Mouse (Mus musculus) activated CD4-positive, CD25-positive, alpha-beta regulatory T cell, adult 9 weeks (primary cell): ENCODE data around the gene F2. TPM values are rescaled to one million over a fixed set of nuclear protein-coding genes. Genes with fewer than 3 reads are reported as not detected.

Experiments used
- polyA plus RNA-seq: library from polyadenylated mRNA; unstranded; fragments of 100-300 nt; shearing (Covaris generic); gene quantifications from one replicate; pipeline ENCODE4 v1.2.1, GENCODE M21; 2017

F2 gene
- polyA plus RNA-seq, result not detected

DNA sequence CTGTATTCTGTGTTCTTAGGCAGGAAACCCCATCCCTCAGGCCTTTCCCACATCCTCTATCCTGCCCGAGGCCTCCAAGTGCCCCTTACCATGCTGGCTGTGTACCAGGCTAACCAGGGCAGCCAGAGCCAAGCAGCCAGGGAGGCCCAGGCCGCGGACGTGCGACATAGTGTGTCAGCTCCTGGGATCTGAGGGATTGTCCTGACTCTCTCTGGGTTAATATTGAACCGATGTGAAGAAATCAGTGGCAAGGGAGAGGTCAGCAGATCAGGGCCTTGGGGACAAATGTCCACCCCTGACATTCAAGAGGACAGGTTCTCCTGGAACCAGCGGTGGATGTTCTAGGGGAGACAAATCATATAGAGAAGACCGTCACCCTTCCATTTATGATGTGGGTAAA is at the start of gene F2:
F2 (minus strand) TSS at position 186 of the 400 bp plus-strand sequence.

DNA sequence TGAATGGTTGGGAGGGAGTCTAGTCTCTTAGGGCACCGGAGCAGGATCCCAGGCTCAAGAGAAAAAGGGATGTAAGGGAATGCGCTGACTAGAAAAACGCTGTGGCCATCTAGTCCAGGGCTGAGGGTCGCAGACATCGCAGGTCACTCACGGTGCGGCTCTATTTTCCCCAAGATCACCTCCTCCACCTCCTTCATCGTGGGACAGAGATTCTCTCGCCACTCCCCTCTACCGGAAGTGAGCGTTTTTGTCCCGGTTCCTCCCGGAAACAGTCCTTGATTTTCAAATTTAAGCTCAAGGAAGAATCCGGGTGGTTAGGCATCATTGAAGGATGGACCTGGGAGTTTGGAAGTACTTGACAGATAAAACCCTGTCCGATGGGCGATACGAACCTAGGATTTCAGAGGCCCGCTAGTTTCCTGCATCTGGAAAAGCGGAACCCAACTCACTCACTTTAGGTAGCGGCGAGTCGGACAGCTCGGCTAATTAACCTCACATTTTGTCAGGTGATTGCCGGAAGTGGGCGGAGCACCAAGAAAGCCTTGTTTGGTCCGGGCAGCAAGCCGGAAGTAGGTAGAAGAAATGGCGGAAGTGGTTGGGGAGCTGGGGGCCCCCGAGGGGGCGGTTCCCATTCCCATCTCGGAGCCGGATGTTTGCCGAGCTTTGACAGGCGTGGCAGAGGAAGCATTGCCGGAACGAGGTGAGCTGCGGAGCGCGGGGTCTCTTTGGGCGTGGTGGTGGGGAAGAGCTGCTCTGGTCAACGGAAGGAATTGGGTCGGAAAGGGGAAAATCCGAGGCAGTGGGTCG is 13.5 kb upstream of the F2 start, which contains the start of the genes Zfp408 and Arhgap1:
Zfp408 (minus strand) TSS at position 239 of the 807 bp plus-strand sequence.
Arhgap1 (plus strand) TSS at position 308 of the 807 bp plus-strand sequence.

Other genes with a start within 250 kb of the F2 start
- 30.6 TPM for gene 1110051M20Rik, start 191.7 kb downstream of the F2 start, polyA plus RNA-seq
- not detected for gene Lrp4, start 178.9 kb downstream of the F2 start, polyA plus RNA-seq
- gene Ckap5, start 109.7 kb downstream of the F2 start, polyA plus RNA-seq, result 57.1 TPM
- gene Zfp408, start 13.4 kb upstream of the F2 start, polyA plus RNA-seq, result 28.9 TPM
- 212 TPM for gene Arhgap1, start 13.4 kb upstream of the F2 start, polyA plus RNA-seq
- gene Atg13, start 74.2 kb upstream of the F2 start, polyA plus RNA-seq, result 57.6 TPM
- gene Harbi1, start 74.4 kb upstream of the F2 start, polyA plus RNA-seq, result 14.1 TPM
- gene Ambra1, start 93.7 kb upstream of the F2 start, polyA plus RNA-seq, result 57.6 TPM